Mouse (Mus musculus) lung, postnatal 0 days (tissue): Measurements from ENCODE around the gene Nr3c2. TPM values are rescaled to one million over a fixed set of nuclear protein-coding genes. Genes with fewer than 3 reads are reported as not detected.

Experiments
- ATAC-seq: fragments of 200-750 bp; cut with Nextera tagmentation; 2 replicates; pipeline ENCODE4 v1.8.0; 2017; ENCODE audit warnings: moderate library complexity
- DNase-seq: peaks from one replicate; pipeline ENCODE4 v3.0.0-alpha.2; 2016; ENCODE audit warnings: low spot score
- H3K27ac ChIP-seq: fragments of 300-500 bp; sonication (generic); 2 replicates; pipeline ENCODE4 v1.5.1; 2014; ENCODE audit warnings: antibody characterized with exemption, mild to moderate bottlenecking, low read length, mixed read lengths
- H3K27me3 ChIP-seq: fragments of 300-500 bp; sonication (generic); replicated peaks from 2 replicates; pipeline ENCODE4 v1.6.1; 2014; ENCODE audit warnings: low read length, mixed read lengths; ENCODE audit not compliant: insufficient read depth
- H3K36me3 ChIP-seq: fragments of 300-500 bp; sonication (generic); 2 replicates; pipeline ENCODE4 v1.6.1; 2014; ENCODE audit warnings: low read length, mixed read lengths; ENCODE audit not compliant: insufficient read depth
- H3K4me1 ChIP-seq: fragments of 300-500 bp; sonication (generic); 2 replicates; pipeline ENCODE4 v1.6.1; 2014; ENCODE audit warnings: antibody characterized with exemption, low read depth, low read length, mixed read lengths; ENCODE audit not compliant: insufficient read depth
- H3K4me2 ChIP-seq: fragments of 300-500 bp; sonication (generic); replicated peaks from 2 replicates; pipeline ENCODE4 v1.6.1; 2014; ENCODE audit warnings: low read depth, mild to moderate bottlenecking, low read length, moderate library complexity, mixed read lengths
- H3K4me3 ChIP-seq: fragments of 300-500 bp; sonication (generic); 2 replicates; pipeline ENCODE4 v1.5.1; 2014; ENCODE audit warnings: low read depth, low read length
- H3K9ac ChIP-seq: fragments of 300-500 bp; sonication (generic); replicated peaks from 2 replicates; pipeline ENCODE4 v1.6.1; 2014; ENCODE audit warnings: low read depth, mild to moderate bottlenecking
- H3K9me3 ChIP-seq: fragments of 300-500 bp; sonication (generic); 2 replicates; pipeline ENCODE4 v1.6.1; 2016; ENCODE audit warnings: low read length, mixed read lengths
- CTCF ChIP-seq: IDR thresholded peaks from 2 replicates; pipeline ENCODE4 v1.5.1; 2016; ENCODE audit warnings: antibody characterized with exemption, mild to moderate bottlenecking
- EP300 ChIP-seq: IDR thresholded peaks from 2 replicates; pipeline ENCODE4 v1.6.1; 2016; ENCODE audit warnings: antibody characterized with exemption, mild to moderate bottlenecking, control low read depth
- WGBS: fragments of 180-500 bp; shearing (Covaris S2); extraction: QIAGEN DNeasy Blood & Tissue Kit; methylation state at CpG from one replicate; pipeline ENCODE4 v1.1.7; 2014; 5-methylcytosine and 5-hydroxymethylcytosine counted together
- polyA plus RNA-seq: library from polyadenylated mRNA; unstranded; fragments of >200 nt; fragmentation: Nextera tagmentation; extraction: Ambion mirVana; gene quantifications from 2 replicates; pipeline ENCODE4 v1.2.1, GENCODE M21; 2015

Nr3c2 gene
- polyA plus RNA-seq, 1 experiment from 2014 or later = 1.6 TPM

GRCm38 (mm10) chr8:77045711-77046110 is 146.5 kb downstream of the Nr3c2 start:
- Histone ChIP-seq H3K4me2 (no peak overlapping the region), H3K27me3 (no peaks in the 10 kb centered on the region), H3K27ac (no peak overlapping the region), H3K4me3 (no peak overlapping the region), H3K4me1 (no peaks in the 10 kb centered on the region), H3K9me3 (no peaks in the 10 kb centered on the region), H3K36me3 (no peaks in the 10 kb centered on the region), H3K9ac (no peak overlapping the region)
- DNase-seq (no peak), ATAC-seq (no peak)
- no peak for TF ChIP-seq EP300
- TF ChIP-seq CTCF = no peak
- WGBS = 83% methylated on average over 1 of the region's 1 CpGs

GRCm38 (mm10) chr8:77046217-77046616 is 147.0 kb downstream of the Nr3c2 start:
- 56% methylated on average over 5 of the region's 5 CpGs for WGBS
- H3K27me3 ChIP-seq = no peaks in the 10 kb centered on the region
- no peak for TF ChIP-seq EP300
- ATAC-seq (no peak), DNase-seq (no peak)
- no peaks in the 10 kb centered on the region for H3K4me1 ChIP-seq
- no peak overlapping the region for H3K4me2 ChIP-seq
- no peaks in the 10 kb centered on the region for H3K9me3 ChIP-seq
- H3K27ac ChIP-seq = no peak overlapping the region
- H3K9ac ChIP-seq = no peak overlapping the region
- H3K4me3 ChIP-seq = no peak overlapping the region
- H3K36me3 ChIP-seq = no peaks in the 10 kb centered on the region

- Histone ChIP-seq H3K9ac (no peak overlapping the region), H3K4me1 (no peaks in the 10 kb centered on the region), H3K36me3 (no peaks in the 10 kb centered on the region), H3K4me3 (no peak overlapping the region), H3K27ac (no peak overlapping the region), H3K4me2 (no peak overlapping the region), H3K9me3 (no peaks in the 10 kb centered on the region), H3K27me3 (no peaks in the 10 kb centered on the region)
- no peak for TF ChIP-seq EP300
- TF ChIP-seq CTCF = no peak
- WGBS = 44% methylated on average over 3 of the region's 3 CpGs
- ATAC-seq = no peak
- no peak for DNase-seq
Measured at GRCm38 (mm10) chr8:77046731-77047130, 147.5 kb downstream of the Nr3c2 start.

- Histone ChIP-seq H3K4me2 (no peak overlapping the region), H3K27ac (no peak overlapping the region), H3K36me3 (no peaks in the 10 kb centered on the region), H3K4me3 (no peak overlapping the region), H3K4me1 (no peaks in the 10 kb centered on the region), H3K27me3 (no peaks in the 10 kb centered on the region), H3K9me3 (no peaks in the 10 kb centered on the region), H3K9ac (no peak overlapping the region)
- no peak for TF ChIP-seq CTCF
- no peak for TF ChIP-seq EP300
- WGBS = 73% methylated on average over 10 of the region's 10 CpGs
- DNase-seq (no peak), ATAC-seq (no peak)
Measured at GRCm38 (mm10) chr8:77051399-77052275, 152.4 kb downstream of the Nr3c2 start.

- no peaks in the 10 kb centered on the region for H3K4me1 ChIP-seq
- DNase-seq = no peak
- H3K27me3 ChIP-seq = no peaks in the 10 kb centered on the region
- WGBS = 88% methylated on average over 3 of the region's 3 CpGs
- no peak overlapping the region for H3K4me2 ChIP-seq
- H3K4me3 ChIP-seq = no peak overlapping the region
- no peak overlapping the region for H3K27ac ChIP-seq
- TF ChIP-seq EP300 (no peak), CTCF (no peak)
- no peak overlapping the region for H3K9ac ChIP-seq
- H3K36me3 ChIP-seq = no peaks in the 10 kb centered on the region
- no peak for ATAC-seq
- no peaks in the 10 kb centered on the region for H3K9me3 ChIP-seq
Measured at GRCm38 (mm10) chr8:77055492-77056021, 156.3 kb downstream of the Nr3c2 start.

- Histone ChIP-seq H3K4me1 (no peaks in the 10 kb centered on the region), H3K27ac (no peak overlapping the region), H3K36me3 (no peaks in the 10 kb centered on the region), H3K27me3 (no peaks in the 10 kb centered on the region), H3K4me2 (no peak overlapping the region), H3K9me3 (no peaks in the 10 kb centered on the region), H3K4me3 (no peak overlapping the region), H3K9ac (no peak overlapping the region)
- ATAC-seq (no peak), DNase-seq (no peak)
- TF ChIP-seq CTCF = no peak
- TF ChIP-seq EP300 = no peak
- 91% methylated on average over 6 of the region's 6 CpGs for WGBS
Measured at GRCm38 (mm10) chr8:77056853-77057252, 157.6 kb downstream of the Nr3c2 start.
